Mouse (Mus musculus) MEL (cell line): ENCODE data around the gene Mrfap1.

Experiments used
- CTCF ChIP-seq, 3 experiments: IDR thresholded peaks in 2 of 3; conservative IDR thresholded peaks in 1 of 3; 2 replicates each; pipeline ENCODE4 v1.5.1; 2011 to 2012; ENCODE audit warnings: low read length in 3 of 3, low read depth in 2 of 3, mild to moderate bottlenecking in 2 of 3, improper control_type of control experiment in 1 of 3, inconsistent platforms in 1 of 3, mixed read lengths in 1 of 3, moderate library complexity in 1 of 3; ENCODE audit not compliant: control insufficient read depth in 1 of 3, insufficient read depth in 1 of 3, poor library complexity in 1 of 3, severe bottlenecking in 1 of 3
- MAFK ChIP-seq: IDR thresholded peaks from 2 replicates; pipeline ENCODE4 v1.6.1; 2011; ENCODE audit warnings: low read depth, mild to moderate bottlenecking, low read length, improper control_type of control experiment, borderline replicate concordance
- MYB ChIP-seq: IDR thresholded peaks from 2 replicates; pipeline ENCODE4 v1.6.1; 2011; ENCODE audit warnings: mild to moderate bottlenecking, low read depth, low read length, improper control_type of control experiment
- ZNF384 ChIP-seq: IDR thresholded peaks from 2 replicates; pipeline ENCODE4 v1.6.1; 2012; ENCODE audit warnings: low read depth, mild to moderate bottlenecking, inconsistent platforms, low read length, improper control_type of control experiment

- TF ChIP-seq MAFK (no peak), CTCF (IDR thresholded peaks at IDR 0.05 in 2 of 3, conservative IDR thresholded peaks at IDR 0.05 in 1 of 3; ENCODE audit: control insufficient read depth in 1 of 3, insufficient read depth in 1 of 3, low read depth in 2 of 3, low read length in 3 of 3, poor library complexity in 1 of 3, severe bottlenecking in 1 of 3) (no peak), MYB (no peak), ZNF384 (no peak)
Observed at GRCm38 (mm10) chr5:36839032-36839431, 42.5 kb upstream of the Mrfap1 start.
